Mouse (Mus musculus) midbrain, postnatal 0 days (tissue): ENCODE results near the gene Pnpla5. TPM values are rescaled to one million over a fixed set of nuclear protein-coding genes. Genes with fewer than 3 reads are reported as not detected.
A peak's percentile ranks its signal among the peaks of the same experiment; 100 is the strongest.

Source experiments
- ATAC-seq: fragments of 200-750 bp; cut with Nextera tagmentation; 2 replicates; pipeline ENCODE4 v1.8.0; 2017; ENCODE audit warnings: moderate number of reproducible peaks, mild to moderate bottlenecking, moderate TSS enrichment, moderate library complexity; ENCODE audit not compliant: low FRiP score
- DNase-seq: peaks from one replicate; pipeline ENCODE4 v3.0.0-alpha.2; 2015; ENCODE audit warnings: low spot score
- H3K27ac ChIP-seq: fragments of 300-500 bp; sonication (generic); 2 replicates; pipeline ENCODE4 v1.5.1; 2014; ENCODE audit warnings: low read depth, mild to moderate bottlenecking, low read length, mixed read lengths
- H3K27me3 ChIP-seq: fragments of 300-500 bp; sonication (generic); 2 replicates; pipeline ENCODE4 v1.6.1; 2014; ENCODE audit warnings: low read length, control low read depth, mixed read lengths; ENCODE audit not compliant: insufficient read depth
- H3K36me3 ChIP-seq: fragments of 300-500 bp; sonication (generic); 2 replicates; pipeline ENCODE4 v1.6.1; 2014; ENCODE audit warnings: low read length, control low read depth, mixed read lengths; ENCODE audit not compliant: insufficient read depth
- H3K4me1 ChIP-seq: fragments of 300-500 bp; sonication (generic); 2 replicates; pipeline ENCODE4 v1.6.1; 2014; ENCODE audit warnings: mild to moderate bottlenecking, control low read depth, antibody characterized with exemption, low read length, mixed read lengths; ENCODE audit not compliant: insufficient read depth
- H3K4me2 ChIP-seq: fragments of 300-500 bp; sonication (generic); 2 replicates; pipeline ENCODE4 v1.6.1; 2014; ENCODE audit warnings: low read depth, mild to moderate bottlenecking, low read length, mixed read lengths; ENCODE audit not compliant: poor library complexity, severe bottlenecking
- H3K4me3 ChIP-seq: fragments of 300-500 bp; sonication (generic); 2 replicates; pipeline ENCODE4 v1.5.1; 2014; ENCODE audit warnings: low read depth, mild to moderate bottlenecking, low read length, moderate library complexity
- H3K9ac ChIP-seq: fragments of 300-500 bp; sonication (generic); replicated peaks from 2 replicates; pipeline ENCODE4 v1.6.1; 2014; ENCODE audit warnings: mild to moderate bottlenecking, low read length, moderate library complexity, mixed read lengths; ENCODE audit not compliant: poor library complexity, severe bottlenecking
- H3K9me3 ChIP-seq: fragments of 300-500 bp; sonication (generic); 2 replicates; pipeline ENCODE4 v1.6.1; 2016; ENCODE audit warnings: low read length, control low read depth
- CTCF ChIP-seq: IDR thresholded peaks from 2 replicates; pipeline ENCODE4 v1.5.1; 2016; ENCODE audit warnings: antibody characterized with exemption, mild to moderate bottlenecking
- WGBS: fragments of 180-500 bp; shearing (Covaris S2); extraction: QIAGEN DNeasy Blood & Tissue Kit; methylation state at CpG from one replicate; pipeline ENCODE4 v1.1.7; 2014; 5-methylcytosine and 5-hydroxymethylcytosine counted together
- polyA plus RNA-seq: library from polyadenylated mRNA; unstranded; fragments of >200 nt; fragmentation: Nextera tagmentation; extraction: Ambion mirVana; gene quantifications from 2 replicates; pipeline ENCODE4 v1.2.1, GENCODE M21; 2015
- total RNA-seq: library from RNA; depleted of rRNA; stranded (reverse); fragments of >200 nt; gene quantifications from 2 replicates; pipeline ENCODE4 v1.2.3, GENCODE M21; 2014

Gene Pnpla5
- total and polyA plus RNA-seq, 2 experiments from 2014 or later: not detected

DNA sequence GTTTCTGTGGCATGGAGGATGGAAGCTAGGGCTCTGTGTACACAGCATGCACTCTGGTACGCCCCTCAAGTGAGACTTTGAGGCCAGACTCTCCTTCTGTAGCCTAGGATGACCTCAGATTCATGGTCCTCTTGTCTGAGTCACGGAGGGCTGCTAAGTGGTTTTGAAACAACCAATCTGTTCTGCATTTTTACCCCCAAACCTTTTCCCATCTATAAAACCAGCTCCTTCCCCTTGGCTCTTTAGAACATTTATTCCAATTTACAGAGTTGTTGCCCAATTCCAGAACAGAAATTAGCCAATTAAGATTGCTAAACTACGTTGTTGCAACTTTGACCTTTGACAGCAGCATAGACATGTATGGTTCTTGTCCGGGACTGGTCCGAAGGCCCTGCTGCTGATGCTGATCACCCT lies 16.6 kb upstream of the Pnpla5 start:
- WGBS: 91% methylated on average over 5 of the region's 5 CpGs
- DNase-seq: no peak
- Histone ChIP-seq H3K4me2 (no peak overlapping the region), H3K36me3 (no peaks in the 10 kb centered on the region), H3K4me1 (no peaks in the 10 kb centered on the region), H3K9ac (no peak overlapping the region), H3K4me3 (no peak overlapping the region), H3K27me3 (no peaks in the 10 kb centered on the region), H3K27ac (no peak overlapping the region), H3K9me3 (no peaks in the 10 kb centered on the region)
- TF ChIP-seq CTCF: no peak
- ATAC-seq: no peak

- no peak for ATAC-seq
- WGBS: 27% methylated on average over 12 of the region's 12 CpGs
- no peak overlapping the region for H3K9ac ChIP-seq
- DNase-seq: no peak
- H3K27ac ChIP-seq: no peak overlapping the region
- no peaks in the 10 kb centered on the region for H3K4me1 ChIP-seq
- H3K4me2 ChIP-seq: no peak overlapping the region
- H3K27me3 ChIP-seq: no peaks in the 10 kb centered on the region
- no peak overlapping the region for H3K4me3 ChIP-seq
- no peaks in the 10 kb centered on the region for H3K36me3 ChIP-seq
- no peak for TF ChIP-seq CTCF
- H3K9me3 ChIP-seq: no peaks in the 10 kb centered on the region
Observed at GRCm38 (mm10) chr15:84136473-84137415, 13.8 kb upstream of the Pnpla5 start.

GRCm38 (mm10) chr15:84135472-84135871 lies 12.5 kb upstream of the Pnpla5 start:
- WGBS: 89% methylated on average over 5 of the region's 5 CpGs
- TF ChIP-seq CTCF: peak; percentile 66
- Histone ChIP-seq H3K4me1 (no peaks in the 10 kb centered on the region), H3K4me2 (no peak overlapping the region), H3K4me3 (no peak overlapping the region), H3K27ac (no peak overlapping the region), H3K9me3 (no peaks in the 10 kb centered on the region), H3K9ac (no peak overlapping the region), H3K36me3 (no peaks in the 10 kb centered on the region), H3K27me3 (no peaks in the 10 kb centered on the region)
- DNase-seq (peak; percentile 21), ATAC-seq (no peak)

GRCm38 (mm10) chr15:84133440-84133839 lies 10.5 kb upstream of the Pnpla5 start:
- ATAC-seq (no peak), DNase-seq (no peak)
- H3K9ac ChIP-seq: no peak overlapping the region
- 70% methylated on average over 4 of the region's 4 CpGs for WGBS
- no peaks in the 10 kb centered on the region for H3K4me1 ChIP-seq
- no peaks in the 10 kb centered on the region for H3K36me3 ChIP-seq
- H3K4me3 ChIP-seq: no peak overlapping the region
- H3K27ac ChIP-seq: no peak overlapping the region
- no peaks in the 10 kb centered on the region for H3K27me3 ChIP-seq
- no peak for TF ChIP-seq CTCF
- H3K9me3 ChIP-seq: no peaks in the 10 kb centered on the region
- H3K4me2 ChIP-seq: no peak overlapping the region

GRCm38 (mm10) chr15:84131971-84132370 lies 9.0 kb upstream of the Pnpla5 start:
- no peak for TF ChIP-seq CTCF
- Histone ChIP-seq H3K4me1 (no peaks in the 10 kb centered on the region), H3K9me3 (no peaks in the 10 kb centered on the region), H3K4me3 (no peak overlapping the region), H3K27me3 (no peaks in the 10 kb centered on the region; the same call in 1 of the 2 replicates), H3K9ac (no peak overlapping the region), H3K27ac (no peak overlapping the region), H3K4me2 (no peak overlapping the region), H3K36me3 (no peaks in the 10 kb centered on the region)
- ATAC-seq (no peak), DNase-seq (no peak)
- 96% methylated on average over 7 of the region's 7 CpGs for WGBS

GRCm38 (mm10) chr15:84131096-84131786 lies 8.3 kb upstream of the Pnpla5 start:
- Histone ChIP-seq H3K4me1 (no peaks in the 10 kb centered on the region), H3K36me3 (no peaks in the 10 kb centered on the region), H3K4me2 (no peak overlapping the region), H3K4me3 (no peak overlapping the region), H3K27me3 (no peaks in the 10 kb centered on the region; the same call in 1 of the 2 replicates), H3K27ac (no peak overlapping the region), H3K9ac (no peak overlapping the region), H3K9me3 (no peaks in the 10 kb centered on the region)
- peak; percentile 62 for DNase-seq
- 61% methylated on average over 16 of the region's 16 CpGs for WGBS
- ATAC-seq: no peak
- TF ChIP-seq CTCF: no peak
